Mouse (Mus musculus) embryo, embryonic 11.5 days (tissue): ENCODE measurements at regions not wholly inside any gene's neighbourhood (a gene's known extent, or its start where the extent isn't known, plus 50 kb on each side); places are given as distances from the start of the nearest gene placed in this dataset.
"Not testable (repeated sequence)": the region's sequence is repeated elsewhere in the genome, so short reads cannot be mapped to it uniquely, and the experiment has no call there.

Experiments
- DNase-seq: peaks from one replicate; pipeline ENCODE4 v3.0.0-alpha.2; 2012; ENCODE audit warnings: low read depth, low spot score

DNA sequence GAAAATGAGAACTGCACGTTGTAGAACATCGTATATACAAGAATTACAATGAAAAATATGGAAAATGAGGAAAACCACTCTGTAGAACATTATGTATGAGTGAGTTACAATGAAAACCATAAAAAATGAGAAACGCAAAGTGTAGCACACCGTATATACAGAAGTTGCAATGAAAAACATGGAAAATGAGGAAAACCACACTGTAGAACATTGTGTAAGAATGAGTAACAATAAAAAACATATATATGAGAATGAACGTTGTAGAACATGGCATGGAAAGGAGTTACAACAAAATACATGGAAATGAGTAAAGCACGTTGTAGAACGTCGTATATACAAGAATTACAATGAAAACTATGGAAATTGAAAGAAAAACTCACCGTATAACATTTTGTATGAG lies 378.6 kb downstream of the Gm3376 start:
- DNase-seq: peak; percentile 90

DNA sequence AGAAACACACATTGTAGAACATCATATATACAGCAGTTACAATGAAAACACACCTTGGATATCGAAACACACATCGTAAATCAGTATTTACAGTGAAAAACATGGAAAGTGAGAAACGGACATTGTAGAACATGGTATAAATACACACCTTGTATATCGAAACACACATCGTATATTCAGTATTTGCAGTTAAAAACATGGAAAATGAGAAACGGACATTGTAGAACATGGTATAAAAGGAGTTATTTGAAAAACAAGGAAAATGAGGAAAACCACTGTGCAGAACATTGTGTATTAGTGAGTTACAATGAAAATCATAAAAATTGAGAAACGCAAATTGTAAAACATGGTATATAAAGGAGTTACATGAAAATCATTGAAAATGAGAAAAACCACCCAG lies 379.2 kb downstream of the Gm3376 start:
- not testable (repeated sequence) for DNase-seq

DNA sequence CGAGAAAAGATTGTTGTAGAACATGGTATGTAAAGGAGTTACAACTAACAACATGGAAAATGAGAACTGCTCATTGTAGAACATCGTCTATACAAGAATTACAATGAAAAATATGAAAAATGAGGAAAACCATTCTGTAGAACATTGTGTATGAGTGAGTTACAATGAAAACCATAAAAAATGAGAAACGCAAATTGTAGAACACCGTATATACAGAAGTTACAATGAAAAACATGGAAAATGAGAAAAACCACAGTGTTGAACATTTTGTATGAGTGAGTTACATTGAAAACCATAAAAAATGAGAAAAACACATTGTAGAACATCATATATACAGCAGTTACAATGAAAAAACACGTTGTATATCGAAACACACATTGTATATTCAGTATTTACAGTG lies 381.5 kb downstream of the Gm3376 start:
- DNase-seq: not testable (repeated sequence)

DNA sequence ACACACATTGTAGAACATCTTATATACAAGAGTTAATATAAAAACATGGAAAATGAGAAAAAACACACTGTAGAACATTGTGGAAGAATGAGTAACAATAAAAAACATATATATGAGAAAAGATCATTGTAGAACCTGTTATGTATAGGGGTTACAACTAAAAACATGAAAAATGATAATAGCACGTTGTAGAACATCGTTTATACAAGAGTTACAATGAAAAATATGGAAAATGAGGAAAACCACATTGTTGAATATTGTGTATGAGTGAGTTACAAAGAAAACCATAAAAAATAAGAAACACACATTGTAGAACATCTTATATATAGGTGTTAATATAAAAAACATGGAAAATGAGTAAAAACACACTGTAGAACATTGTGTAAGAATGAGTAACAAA lies 388.9 kb downstream of the Gm3376 start:
- no peak for DNase-seq
